Mouse (Mus musculus) embryonic facial prominence, embryonic 14.5 days (tissue): ENCODE results near the gene Esrp2. TPM values are rescaled to one million over a fixed set of nuclear protein-coding genes. Genes with fewer than 3 reads are reported as not detected.

ENCODE experiments used
- ATAC-seq: fragments of 200-750 bp; cut with Nextera tagmentation; 2 replicates; pipeline ENCODE4 v1.8.0; 2017; ENCODE audit warnings: low read depth, moderate number of reproducible peaks, moderate TSS enrichment
- DNase-seq: peaks from one replicate; pipeline ENCODE4 v3.0.0-alpha.2; 2015; ENCODE audit warnings: low spot score
- H3K27ac ChIP-seq: fragments of 300-500 bp; sonication (generic); replicated peaks from 2 replicates; pipeline ENCODE4 v1.5.1; 2014; ENCODE audit warnings: low read depth, mild to moderate bottlenecking, low read length, moderate library complexity
- H3K27me3 ChIP-seq: fragments of 300-500 bp; sonication (generic); replicated peaks from 2 replicates; pipeline ENCODE4 v1.6.1; 2014; ENCODE audit warnings: low read length; ENCODE audit not compliant: control insufficient read depth, insufficient read depth
- H3K36me3 ChIP-seq: fragments of 300-500 bp; sonication (generic); 2 replicates; pipeline ENCODE4 v1.6.1; 2014; ENCODE audit warnings: low read length, mixed read lengths; ENCODE audit not compliant: control insufficient read depth, insufficient read depth
- H3K4me1 ChIP-seq: fragments of 300-500 bp; sonication (generic); 2 replicates; pipeline ENCODE4 v1.6.1; 2014; ENCODE audit warnings: antibody characterized with exemption, low read length; ENCODE audit not compliant: control insufficient read depth, insufficient read depth
- H3K4me2 ChIP-seq: fragments of 300-500 bp; sonication (generic); 2 replicates; pipeline ENCODE4 v1.6.1; 2014; ENCODE audit warnings: low read depth, mild to moderate bottlenecking, low read length, moderate library complexity, mixed read lengths
- H3K4me3 ChIP-seq: fragments of 300-500 bp; sonication (generic); 2 replicates; pipeline ENCODE4 v1.5.1; 2014; ENCODE audit warnings: low read depth, mild to moderate bottlenecking, low read length
- H3K9ac ChIP-seq: fragments of 300-500 bp; sonication (generic); 2 replicates; pipeline ENCODE4 v1.6.1; 2014; ENCODE audit warnings: low read depth, mild to moderate bottlenecking, low read length, moderate library complexity, mixed read lengths
- H3K9me3 ChIP-seq: fragments of 300-500 bp; sonication (generic); 2 replicates; pipeline ENCODE4 v1.6.1; 2016; ENCODE audit warnings: low read length; ENCODE audit not compliant: control insufficient read depth
- WGBS: fragments of 180-500 bp; shearing (Covaris S2); extraction: QIAGEN DNeasy Blood & Tissue Kit; methylation state at CpG from one replicate; pipeline ENCODE4 v1.1.7; 2014; 5-methylcytosine and 5-hydroxymethylcytosine counted together
- polyA plus RNA-seq: library from polyadenylated mRNA; unstranded; fragments of >200 nt; fragmentation: Nextera tagmentation; extraction: Ambion mirVana; gene quantifications from 2 replicates; pipeline ENCODE4 v1.2.1, GENCODE M21; 2014

Esrp2 gene
- polyA plus RNA-seq, 1 experiment from 2014 or later, result 14.9 TPM

DNA sequence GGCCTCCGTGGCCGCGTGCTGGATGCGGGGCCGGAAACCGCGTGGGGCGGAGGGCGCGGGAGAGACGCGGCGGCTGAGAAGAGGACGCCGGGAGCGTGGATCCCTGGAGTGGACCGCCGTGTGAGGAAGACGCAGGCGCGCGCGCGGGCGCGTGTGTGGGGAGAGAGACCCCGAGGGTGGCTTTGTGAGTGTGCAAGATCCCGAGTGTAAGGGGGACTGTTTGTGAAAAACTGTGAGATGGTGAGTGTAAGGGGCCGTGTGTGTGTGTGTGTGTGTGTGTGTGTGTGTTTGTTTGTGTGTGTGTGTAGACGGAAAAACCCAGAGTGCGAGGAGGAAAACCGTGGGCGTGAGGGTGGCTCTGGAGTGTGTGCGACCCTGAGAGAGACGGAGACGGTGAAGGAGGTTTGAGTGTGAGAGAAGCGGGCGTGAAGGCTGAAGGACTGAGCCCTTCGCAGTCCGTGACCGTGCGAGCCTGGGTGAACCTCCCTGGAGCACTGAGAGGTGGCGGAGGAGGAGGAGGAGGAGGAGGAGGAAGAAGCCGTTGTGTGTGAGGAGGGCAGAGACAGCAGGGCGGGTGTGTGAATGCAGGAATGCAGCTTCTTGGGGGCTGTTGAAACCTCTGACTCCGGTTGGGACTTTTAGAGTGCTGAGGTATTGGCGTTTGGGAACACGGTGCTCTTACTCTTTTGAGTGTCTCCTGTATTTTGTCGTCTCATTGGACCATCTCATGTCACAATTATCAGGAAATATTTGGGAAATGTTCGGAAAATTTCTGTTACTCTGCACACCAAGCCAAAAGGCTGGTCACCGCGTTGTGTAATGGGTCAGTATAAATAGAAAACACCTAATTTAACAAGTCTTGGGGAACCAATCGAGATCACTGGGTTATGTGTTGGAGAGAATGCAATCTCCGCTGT is 32.5 kb upstream of the Esrp2 start:
- Histone ChIP-seq H3K9me3 (no peaks in the 10 kb centered on the region), H3K36me3 (peaks cover 3% of the 10 kb centered on the region; the same call in 1 of the 2 replicates), H3K4me1 (no peaks in the 10 kb centered on the region), H3K27me3 (no peaks in the 10 kb centered on the region), H3K4me3 (peak overlapping the region; percentile 62), H3K4me2 (peak overlapping the region; percentile 82), H3K9ac (peak overlapping the region; percentile 82), H3K27ac (peak overlapping the region; percentile 83)
- DNase-seq, result peak; percentile 61
- peak; percentile 69 for ATAC-seq
- WGBS, result 1% methylated on average over 44 of the region's 54 CpGs

DNA sequence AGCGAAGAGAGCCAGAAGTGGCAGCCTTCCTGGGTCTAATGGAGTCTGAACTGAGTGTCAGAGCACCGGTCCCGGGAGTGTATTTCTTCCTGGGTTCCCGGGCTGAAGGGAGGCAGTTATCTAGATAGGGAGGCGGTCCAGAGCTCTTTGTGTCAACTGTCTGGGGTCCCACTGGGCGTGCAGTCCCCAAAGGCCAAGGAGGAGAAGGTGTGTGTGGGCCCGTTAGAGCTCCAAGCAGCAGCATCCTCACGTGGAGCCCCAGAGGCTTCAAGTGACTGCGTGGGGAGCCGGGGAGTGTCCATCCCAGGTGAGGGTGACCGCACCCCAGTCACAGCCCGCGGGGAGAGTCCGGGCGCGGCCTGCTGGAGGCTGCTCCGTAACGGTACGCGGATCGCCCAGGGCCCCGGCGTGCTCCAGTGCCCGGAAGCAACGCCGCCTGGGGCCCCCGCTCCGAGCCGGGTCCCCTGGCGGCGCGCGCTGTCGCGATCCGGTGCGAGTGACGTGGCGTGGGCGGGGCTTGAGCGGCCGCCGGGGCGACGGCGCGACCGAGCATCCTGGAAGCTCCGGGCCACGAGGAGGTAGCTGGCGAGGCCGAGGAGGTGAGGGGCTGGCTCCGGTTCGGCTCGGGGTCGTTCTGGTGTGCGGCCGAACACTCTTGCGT is 31.7 kb upstream of the Esrp2 start, which contains the start of gene Slc7a6:
Gene Slc7a6, plus strand, starts transcription at position 502 of the 661 bp plus-strand sequence.
- no peaks in the 10 kb centered on the region for H3K4me1 ChIP-seq
- H3K27me3 ChIP-seq, result no peaks in the 10 kb centered on the region
- peak; percentile 89 for ATAC-seq
- H3K4me2 ChIP-seq, result peak within 1 kb of the TSS; percentile 82
- H3K9me3 ChIP-seq, result no peaks in the 10 kb centered on the region
- WGBS, result 0% methylated on average over 27 of the region's 59 CpGs
- H3K9ac ChIP-seq, result peak within 1 kb of the TSS; percentile 82
- DNase-seq, result peak; percentile 81
- H3K27ac ChIP-seq, result peak within 1 kb of the TSS; percentile 83
- peak within 1 kb of the TSS; percentile 62 for H3K4me3 ChIP-seq
- peaks cover 11% of the 10 kb centered on the region; the same call in 1 of the 2 replicates for H3K36me3 ChIP-seq

DNA sequence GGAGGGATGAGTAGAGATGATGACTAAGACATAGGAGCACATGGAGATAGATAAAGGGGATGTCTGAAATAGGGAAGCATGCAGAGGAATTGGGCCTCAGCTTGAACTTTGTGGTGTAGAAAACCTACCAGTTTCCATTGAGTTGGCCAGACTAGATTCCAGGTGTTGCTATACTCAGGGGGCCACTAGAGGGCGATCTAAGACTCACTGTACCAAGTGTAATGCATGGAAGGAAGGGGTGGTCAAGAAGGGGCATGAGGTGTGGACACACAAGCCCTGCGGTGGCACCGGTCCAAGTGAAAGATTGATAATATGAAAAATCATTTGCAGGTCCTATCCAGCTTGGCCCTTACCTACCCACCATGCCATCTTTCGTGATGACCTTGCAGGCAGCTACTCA is 28.7 kb upstream of the Esrp2 start:
- Histone ChIP-seq H3K4me3 (no peak overlapping the region), H3K9ac (no peak overlapping the region), H3K9me3 (no peaks in the 10 kb centered on the region), H3K4me2 (no peak overlapping the region), H3K36me3 (peaks cover 37% of the 10 kb centered on the region), H3K27ac (no peak overlapping the region), H3K27me3 (no peaks in the 10 kb centered on the region), H3K4me1 (no peaks in the 10 kb centered on the region)
- ATAC-seq (no peak), DNase-seq (peak; percentile 55)
- 47% methylated on average over 4 of the region's 4 CpGs for WGBS

DNA sequence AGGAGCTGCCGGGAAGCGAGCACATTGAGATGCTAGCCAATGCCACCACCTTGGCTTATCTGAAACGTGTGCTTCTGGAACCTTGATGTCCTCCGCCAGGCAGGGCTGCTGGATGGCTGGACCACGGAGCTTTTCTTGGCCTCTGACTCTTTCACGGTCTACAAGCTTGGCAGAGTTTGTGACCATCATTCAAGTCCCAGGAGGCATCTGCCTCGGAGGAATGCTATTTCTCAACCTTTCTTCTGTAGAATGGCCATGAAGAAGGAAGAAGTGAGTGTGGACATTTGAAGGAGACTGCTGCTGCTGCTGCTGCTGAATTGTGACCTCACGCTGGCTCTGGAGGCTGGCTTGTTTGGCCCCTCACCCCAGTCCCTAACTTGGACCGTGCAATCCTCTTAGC is 26.5 kb upstream of the Esrp2 start:
- 89% methylated on average over 9 of the region's 9 CpGs for WGBS
- no peaks in the 10 kb centered on the region for H3K4me1 ChIP-seq
- no peak overlapping the region for H3K4me2 ChIP-seq

DNA sequence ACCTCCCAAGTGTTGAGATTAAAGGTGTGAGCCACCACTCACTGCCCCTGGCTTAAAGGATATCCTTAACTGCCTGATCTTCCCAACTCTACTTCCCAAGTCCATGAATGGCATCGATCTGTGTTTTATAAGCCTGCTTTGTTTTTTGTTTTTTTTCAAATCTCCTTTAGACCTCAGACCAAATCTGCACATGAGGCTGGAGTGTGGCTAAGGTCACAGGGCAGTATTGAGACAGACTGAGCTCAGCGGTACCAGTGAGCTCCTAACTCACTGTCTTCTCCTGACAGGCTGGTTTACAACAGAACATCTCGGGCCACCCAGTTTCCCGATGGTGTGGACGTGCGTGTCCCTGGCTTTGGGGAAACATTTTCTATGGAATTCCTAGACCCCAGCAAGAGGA is 23.1 kb upstream of the Esrp2 start:
- H3K9ac ChIP-seq, result no peak overlapping the region
- H3K4me3 ChIP-seq, result no peak overlapping the region
- no peak for DNase-seq
- H3K36me3 ChIP-seq, result peaks cover 61% of the 10 kb centered on the region
- no peak overlapping the region for H3K4me2 ChIP-seq
- no peak for ATAC-seq
- no peaks in the 10 kb centered on the region for H3K27me3 ChIP-seq
- H3K9me3 ChIP-seq, result no peaks in the 10 kb centered on the region
- H3K27ac ChIP-seq, result no peak overlapping the region
- no peaks in the 10 kb centered on the region for H3K4me1 ChIP-seq
- WGBS, result 91% methylated on average over 6 of the region's 6 CpGs

More for the DNA sequence above, 26.5 kb upstream of the Esrp2 start:
- Histone ChIP-seq H3K9me3 (no peaks in the 10 kb centered on the region), H3K9ac (no peak overlapping the region), H3K27ac (no peak overlapping the region), H3K27me3 (no peaks in the 10 kb centered on the region), H3K4me3 (no peak overlapping the region), H3K36me3 (peaks cover 42% of the 10 kb centered on the region)
- DNase-seq (no peak), ATAC-seq (no peak)

- no peaks in the 10 kb centered on the region for H3K27me3 ChIP-seq
- ATAC-seq, result no peak
- H3K4me1 ChIP-seq, result no peaks in the 10 kb centered on the region
- H3K27ac ChIP-seq, result no peak overlapping the region
- H3K36me3 ChIP-seq, result peaks cover 51% of the 10 kb centered on the region
- no peak overlapping the region for H3K4me2 ChIP-seq
- no peaks in the 10 kb centered on the region for H3K9me3 ChIP-seq
- no peak overlapping the region for H3K4me3 ChIP-seq
- no peak overlapping the region for H3K9ac ChIP-seq
- WGBS, result 89% methylated on average over 10 of the region's 10 CpGs
- DNase-seq, result no peak
Measured at GRCm38 (mm10) chr8:106158381-106158780, 21.6 kb upstream of the Esrp2 start.

- no peak overlapping the region for H3K4me3 ChIP-seq
- ATAC-seq, result no peak
- no peak overlapping the region for H3K4me2 ChIP-seq
- DNase-seq, result no peak
- no peaks in the 10 kb centered on the region for H3K4me1 ChIP-seq
- H3K9me3 ChIP-seq, result no peaks in the 10 kb centered on the region
- H3K27ac ChIP-seq, result no peak overlapping the region
- H3K9ac ChIP-seq, result no peak overlapping the region
- peaks cover 41% of the 10 kb centered on the region for H3K36me3 ChIP-seq
- 98% methylated on average over 1 of the region's 1 CpGs for whole genome bisulfite sequencing
- no peaks in the 10 kb centered on the region for H3K27me3 ChIP-seq
Measured at GRCm38 (mm10) chr8:106157419-106157818, 20.6 kb upstream of the Esrp2 start.

DNA sequence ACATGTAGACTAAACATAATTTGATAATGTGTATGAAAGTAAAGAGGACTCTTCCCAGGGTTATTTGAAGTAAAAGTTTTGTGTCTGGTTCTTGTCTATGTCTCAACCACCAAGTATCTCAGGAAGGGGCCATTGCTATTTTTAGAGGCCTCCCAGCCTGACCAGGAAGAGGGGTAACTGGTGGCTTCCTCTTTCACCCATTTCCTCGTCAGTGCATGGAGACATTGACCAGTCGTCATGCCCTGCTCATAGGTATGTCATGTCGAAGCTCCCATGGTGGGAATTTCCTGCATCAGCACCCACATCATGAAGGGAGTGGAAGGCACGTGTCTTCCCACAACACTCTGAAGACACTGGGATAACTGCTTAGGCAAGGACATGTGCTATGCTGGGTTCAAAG is 16.1 kb upstream of the Esrp2 start:
- Histone ChIP-seq H3K36me3 (peaks cover 20% of the 10 kb centered on the region), H3K4me3 (no peak overlapping the region), H3K27me3 (no peaks in the 10 kb centered on the region), H3K9me3 (no peaks in the 10 kb centered on the region), H3K9ac (no peak overlapping the region), H3K4me1 (peaks cover 7% of the 10 kb centered on the region; the same call in 1 of the 2 replicates), H3K27ac (no peak overlapping the region), H3K4me2 (no peak overlapping the region)
- no peak for ATAC-seq
- DNase-seq, result no peak
- 77% methylated on average over 4 of the region's 4 CpGs for WGBS
